Mouse (Mus musculus) brain, adult 10 weeks (tissue): Measurements from ENCODE around the gene Pgam2. TPM values are rescaled to one million over a fixed set of nuclear protein-coding genes. Genes with fewer than 3 reads are reported as not detected.

Source experiments
- polyA plus RNA-seq: library from polyadenylated mRNA; stranded (reverse); fragments of 350-450 nt; fragmentation: Illumina TruSeq; extraction: RNeasy Lipid Tissue Mini Kit (QIAGEN cat#74804); gene quantifications from one replicate; pipeline ENCODE4 v1.2.3, GENCODE M21; 2015; ENCODE audit warnings: low read depth, low replicate concordance

Gene Pgam2
- 14.5 TPM for polyA plus RNA-seq

GRCm38 (mm10) chr11:5803551-5803981 lies at the start of gene Pgam2:
Gene Pgam2, minus strand, starts transcription at chr11:5803733.

GRCm38 (mm10) chr11:5837251-5838246 lies 34.0 kb upstream of the Pgam2 start, which contains the start of gene Polm:
Gene Polm, minus strand, starts transcription at chr11:5838016.

GRCm38 (mm10) chr11:5788056-5789014 lies 15.2 kb downstream of the Pgam2 start, which contains the start of gene Dbnl:
Gene Dbnl, plus strand, starts transcription at chr11:5788488.

GRCm38 (mm10) chr11:5761820-5762632 lies 41.5 kb downstream of the Pgam2 start, which contains the start of gene Urgcp:
Gene Urgcp, minus strand, starts transcription at chr11:5762376.

Other genes with a start within 250 kb of the Pgam2 start
- gene Ankrd36, start 234.0 kb downstream of the Pgam2 start, polyA plus RNA-seq, result not detected
- 77.8 TPM for gene Mrps24, start 88.1 kb downstream of the Pgam2 start, polyA plus RNA-seq
- gene Urgcp, start 41.4 kb downstream of the Pgam2 start, polyA plus RNA-seq, result 36.3 TPM
- gene Dbnl, start 15.2 kb downstream of the Pgam2 start, polyA plus RNA-seq, result 78.1 TPM
- 6.7 TPM for gene Polm, start 34.3 kb upstream of the Pgam2 start, polyA plus RNA-seq
- 10.4 TPM for gene Aebp1, start 58.2 kb upstream of the Pgam2 start, polyA plus RNA-seq
- gene Pold2, start 74.6 kb upstream of the Pgam2 start, polyA plus RNA-seq, result 22.3 TPM
- not detected for gene Myl7, start 95.0 kb upstream of the Pgam2 start, polyA plus RNA-seq
- gene Gck, start 146.3 kb upstream of the Pgam2 start, polyA plus RNA-seq, result 2.3 TPM
- gene Ykt6, start 152.0 kb upstream of the Pgam2 start, polyA plus RNA-seq, result 102 TPM